Mouse (Mus musculus) liver, embryonic 14.5 days (tissue): ENCODE data around the gene Lrmda.

Experiments used
- CTCF ChIP-seq: IDR thresholded peaks from 2 replicates; pipeline ENCODE4 v1.5.1; 2016; ENCODE audit warnings: antibody characterized with exemption, low read depth, control low read depth
- EP300 ChIP-seq: IDR thresholded peaks from 2 replicates; pipeline ENCODE4 v1.6.1; 2016; ENCODE audit warnings: antibody characterized with exemption, low read depth

- peak; percentile 59 for TF ChIP-seq CTCF
- TF ChIP-seq EP300, result no peak
Observed at GRCm38 (mm10) chr14:22283722-22284121, 264.2 kb downstream of the Lrmda start.
